Mouse (Mus musculus) left cerebral cortex, adult 2 months (tissue): ENCODE measurements at regions not wholly inside any gene's neighbourhood (a gene's known extent, or its start where the extent isn't known, plus 50 kb on each side); places are given as distances from the start of the nearest gene placed in this dataset.
A peak's percentile ranks its signal among the peaks of the same experiment; 100 is the strongest.
"Not testable (repeated sequence)": the region's sequence is repeated elsewhere in the genome, so short reads cannot be mapped to it uniquely, and the experiment has no call there.

Experiments used
- DNase-seq, 2 experiments: peaks; one replicate each; pipeline ENCODE4 v3.0.0; 2021 to 2022; ENCODE audit warnings: low spot score in 2 of 2, mixed read lengths in 1 of 2; ENCODE audit errors: extremely low spot score in 1 of 2
- H3K27ac ChIP-seq: fragments of 200-600 bp; 2 replicates; pipeline ENCODE4 v1.8.1; 2022
- H3K4me3 ChIP-seq: fragments of 200-600 bp; 2 replicates; pipeline ENCODE4 v1.8.1; 2022
- CTCF ChIP-seq: fragments of 200-600 bp; IDR thresholded peaks from 2 replicates; pipeline ENCODE4 v1.8.1; 2022; ENCODE audit warnings: antibody characterized with exemption, mild to moderate bottlenecking, moderate library complexity
- intact Hi-C: fragments of 180-260 bp; cut with DNase I; formaldehyde crosslinking; loops from one replicate; pipeline ENCODE4 v1.15.1; 2025

GRCm38 (mm10) chr2:100252006-100252405 is 1372.5 kb upstream of the Rag2 start:
- no peak for TF ChIP-seq CTCF
- Histone ChIP-seq H3K27ac (no peak overlapping the region), H3K4me3 (no peak overlapping the region)
- DNase-seq, result no peak
- intact Hi-C loops, result no loop called here

GRCm38 (mm10) chr2:100259136-100259853 is 1365.2 kb upstream of the Rag2 start:
- Histone ChIP-seq H3K27ac (no peak overlapping the region), H3K4me3 (no peak overlapping the region)
- no peak for TF ChIP-seq CTCF
- DNase-seq, result no peak
- intact Hi-C loops, result no loop called here

- no peak for TF ChIP-seq CTCF
- no peak overlapping the region for H3K4me3 ChIP-seq
- intact Hi-C loops, result no loop called here
- DNase-seq, result no peak
- no peak overlapping the region for H3K27ac ChIP-seq
Observed at GRCm38 (mm10) chr2:100306516-100306915, 1318.0 kb upstream of the Rag2 start.

GRCm38 (mm10) chr2:100312750-100313275 is 1311.7 kb upstream of the Rag2 start:
- intact Hi-C loops, result no loop called here
- H3K27ac ChIP-seq, result peak overlapping the region; percentile 15; the same call in 1 of the 2 replicates
- no peak for TF ChIP-seq CTCF
- no peak for DNase-seq
- H3K4me3 ChIP-seq, result no peak overlapping the region

GRCm38 (mm10) chr2:100320461-100320860 is 1304.1 kb upstream of the Rag2 start:
- no peak for TF ChIP-seq CTCF
- Histone ChIP-seq H3K27ac (no peak overlapping the region), H3K4me3 (no peak overlapping the region)
- DNase-seq, result no peak
- intact Hi-C loops, result no loop called here

- no peak for TF ChIP-seq CTCF
- Histone ChIP-seq H3K27ac (no peak overlapping the region), H3K4me3 (no peak overlapping the region)
- DNase-seq, result no peak
- intact Hi-C loops, result no loop called here
Observed at GRCm38 (mm10) chr2:100340713-100341112, 1283.8 kb upstream of the Rag2 start.

- H3K4me3 ChIP-seq, result no peak overlapping the region
- TF ChIP-seq CTCF, result no peak
- intact Hi-C loops, result no loop called here
- DNase-seq, result no peak
- H3K27ac ChIP-seq, result no peak overlapping the region
Observed at GRCm38 (mm10) chr2:100344921-100345425, 1279.5 kb upstream of the Rag2 start.

GRCm38 (mm10) chr2:100365616-100366015 is 1258.9 kb upstream of the Rag2 start:
- DNase-seq, result not testable (repeated sequence)

GRCm38 (mm10) chr2:100399776-100400175 is 1224.7 kb upstream of the Rag2 start:
- no peak overlapping the region for H3K4me3 ChIP-seq
- TF ChIP-seq CTCF, result no peak
- no peak for DNase-seq
- intact Hi-C loops, result no loop called here
- no peak overlapping the region for H3K27ac ChIP-seq

More at GRCm38 (mm10) chr2:100365616-100366015, 1258.9 kb upstream of the Rag2 start:
- H3K4me3 ChIP-seq, intact Hi-C loops, H3K27ac ChIP-seq: not testable (repeated sequence)

- intact Hi-C loops, result no loop called here
- DNase-seq, result no peak
- no peak overlapping the region for H3K27ac ChIP-seq
- no peak for TF ChIP-seq CTCF
- no peak overlapping the region for H3K4me3 ChIP-seq
Observed at GRCm38 (mm10) chr2:100426661-100427060, 1197.9 kb upstream of the Rag2 start.

GRCm38 (mm10) chr2:100434991-100435390 is 1189.5 kb upstream of the Rag2 start:
- Histone ChIP-seq H3K27ac (no peak overlapping the region), H3K4me3 (no peak overlapping the region)
- intact Hi-C loops, result no loop called here
- DNase-seq, result no peak
- TF ChIP-seq CTCF, result no peak

GRCm38 (mm10) chr2:100445868-100446267 is 1178.7 kb upstream of the Rag2 start:
- no peak for DNase-seq
- no peak overlapping the region for H3K27ac ChIP-seq
- H3K4me3 ChIP-seq, result no peak overlapping the region
- TF ChIP-seq CTCF, result no peak
- intact Hi-C loops, result no loop called here

- H3K27ac ChIP-seq, result no peak overlapping the region
- DNase-seq, result no peak
- TF ChIP-seq CTCF, result no peak
- H3K4me3 ChIP-seq, result no peak overlapping the region
- intact Hi-C loops, result no loop called here
Observed at GRCm38 (mm10) chr2:100446332-100446731, 1178.2 kb upstream of the Rag2 start.

GRCm38 (mm10) chr2:100459641-100460040 is 1164.9 kb upstream of the Rag2 start:
- H3K4me3 ChIP-seq, intact Hi-C loops, DNase-seq, H3K27ac ChIP-seq: not testable (repeated sequence)

GRCm38 (mm10) chr2:100486229-100486628 is 1138.3 kb upstream of the Rag2 start:
- intact Hi-C loops, H3K27ac ChIP-seq, DNase-seq, H3K4me3 ChIP-seq: not testable (repeated sequence)

GRCm38 (mm10) chr2:100505114-100505513 is 1119.4 kb upstream of the Rag2 start:
- intact Hi-C loops, DNase-seq, H3K27ac ChIP-seq, H3K4me3 ChIP-seq: not testable (repeated sequence)
